Mouse (Mus musculus) midbrain, postnatal 0 days (tissue): ENCODE data around the gene Nsmce4a. TPM values are rescaled to one million over a fixed set of nuclear protein-coding genes. Genes with fewer than 3 reads are reported as not detected.

Experiments
- ATAC-seq: fragments of 200-750 bp; cut with Nextera tagmentation; 2 replicates; pipeline ENCODE4 v1.8.0; 2017; ENCODE audit warnings: moderate number of reproducible peaks, mild to moderate bottlenecking, moderate TSS enrichment, moderate library complexity; ENCODE audit not compliant: low FRiP score
- DNase-seq: peaks from one replicate; pipeline ENCODE4 v3.0.0-alpha.2; 2015; ENCODE audit warnings: low spot score
- H3K27ac ChIP-seq: fragments of 300-500 bp; sonication (generic); 2 replicates; pipeline ENCODE4 v1.5.1; 2014; ENCODE audit warnings: low read depth, mild to moderate bottlenecking, low read length, mixed read lengths
- H3K27me3 ChIP-seq: fragments of 300-500 bp; sonication (generic); 2 replicates; pipeline ENCODE4 v1.6.1; 2014; ENCODE audit warnings: low read length, control low read depth, mixed read lengths; ENCODE audit not compliant: insufficient read depth
- H3K36me3 ChIP-seq: fragments of 300-500 bp; sonication (generic); 2 replicates; pipeline ENCODE4 v1.6.1; 2014; ENCODE audit warnings: low read length, control low read depth, mixed read lengths; ENCODE audit not compliant: insufficient read depth
- H3K4me1 ChIP-seq: fragments of 300-500 bp; sonication (generic); 2 replicates; pipeline ENCODE4 v1.6.1; 2014; ENCODE audit warnings: mild to moderate bottlenecking, control low read depth, antibody characterized with exemption, low read length, mixed read lengths; ENCODE audit not compliant: insufficient read depth
- H3K4me2 ChIP-seq: fragments of 300-500 bp; sonication (generic); 2 replicates; pipeline ENCODE4 v1.6.1; 2014; ENCODE audit warnings: low read depth, mild to moderate bottlenecking, low read length, mixed read lengths; ENCODE audit not compliant: poor library complexity, severe bottlenecking
- H3K4me3 ChIP-seq: fragments of 300-500 bp; sonication (generic); 2 replicates; pipeline ENCODE4 v1.5.1; 2014; ENCODE audit warnings: low read depth, mild to moderate bottlenecking, low read length, moderate library complexity
- H3K9ac ChIP-seq: fragments of 300-500 bp; sonication (generic); replicated peaks from 2 replicates; pipeline ENCODE4 v1.6.1; 2014; ENCODE audit warnings: mild to moderate bottlenecking, low read length, moderate library complexity, mixed read lengths; ENCODE audit not compliant: poor library complexity, severe bottlenecking
- H3K9me3 ChIP-seq: fragments of 300-500 bp; sonication (generic); 2 replicates; pipeline ENCODE4 v1.6.1; 2016; ENCODE audit warnings: low read length, control low read depth
- CTCF ChIP-seq: IDR thresholded peaks from 2 replicates; pipeline ENCODE4 v1.5.1; 2016; ENCODE audit warnings: antibody characterized with exemption, mild to moderate bottlenecking
- WGBS: fragments of 180-500 bp; shearing (Covaris S2); extraction: QIAGEN DNeasy Blood & Tissue Kit; methylation state at CpG from one replicate; pipeline ENCODE4 v1.1.7; 2014; 5-methylcytosine and 5-hydroxymethylcytosine counted together
- polyA plus RNA-seq: library from polyadenylated mRNA; unstranded; fragments of >200 nt; fragmentation: Nextera tagmentation; extraction: Ambion mirVana; gene quantifications from 2 replicates; pipeline ENCODE4 v1.2.1, GENCODE M21; 2015
- total RNA-seq: library from RNA; depleted of rRNA; stranded (reverse); fragments of >200 nt; gene quantifications from 2 replicates; pipeline ENCODE4 v1.2.3, GENCODE M21; 2014

Gene Nsmce4a
- total and polyA plus RNA-seq, 2 experiments from 2014 or later: 38.7 to 67.7 TPM

- Histone ChIP-seq H3K36me3 (no peaks in the 10 kb centered on the region), H3K27ac (no peak overlapping the region), H3K27me3 (no peaks in the 10 kb centered on the region), H3K4me1 (no peaks in the 10 kb centered on the region), H3K4me2 (no peak overlapping the region), H3K4me3 (no peak overlapping the region), H3K9ac (no peak overlapping the region), H3K9me3 (no peaks in the 10 kb centered on the region)
- ATAC-seq (no peak), DNase-seq (no peak)
- WGBS: 96% methylated on average over 8 of the region's 8 CpGs
- TF ChIP-seq CTCF: no peak
Measured at GRCm38 (mm10) chr7:130523451-130523850, 49.5 kb downstream of the Nsmce4a start.

GRCm38 (mm10) chr7:130520812-130521422 is 52.0 kb downstream of the Nsmce4a start:
- no peak for ATAC-seq
- Histone ChIP-seq H3K36me3 (no peaks in the 10 kb centered on the region), H3K9ac (no peak overlapping the region), H3K4me1 (peaks cover 8% of the 10 kb centered on the region; the same call in 1 of the 2 replicates), H3K27ac (no peak overlapping the region), H3K4me2 (no peak overlapping the region), H3K9me3 (no peaks in the 10 kb centered on the region), H3K4me3 (no peak overlapping the region), H3K27me3 (no peaks in the 10 kb centered on the region)
- TF ChIP-seq CTCF: no peak
- 92% methylated on average over 14 of the region's 14 CpGs for WGBS
- no peak for DNase-seq

GRCm38 (mm10) chr7:130520049-130520425 is 52.9 kb downstream of the Nsmce4a start, which contains the start of gene Ate1:
Ate1 (minus strand) TSS chr7:130520369.
- H3K27ac ChIP-seq: peak within 1 kb of the TSS; percentile 99
- 17% methylated on average over 20 of the region's 20 CpGs for WGBS
- no peaks in the 10 kb centered on the region for H3K27me3 ChIP-seq
- no peak for DNase-seq
- ATAC-seq: no peak
- H3K4me1 ChIP-seq: peaks cover 8% of the 10 kb centered on the region; the same call in 1 of the 2 replicates
- H3K4me3 ChIP-seq: peak within 1 kb of the TSS; percentile 82
- no peaks in the 10 kb centered on the region for H3K9me3 ChIP-seq
- H3K9ac ChIP-seq: peak within 1 kb of the TSS; percentile 96
- no peak for TF ChIP-seq CTCF
- H3K36me3 ChIP-seq: no peaks in the 10 kb centered on the region
- H3K4me2 ChIP-seq: peak within 1 kb of the TSS; percentile 76

- peaks cover 8% of the 10 kb centered on the region; the same call in 1 of the 2 replicates for H3K4me1 ChIP-seq
- H3K36me3 ChIP-seq: no peaks in the 10 kb centered on the region
- ATAC-seq: peak; percentile 97
- no peaks in the 10 kb centered on the region for H3K9me3 ChIP-seq
- under 1% methylated on average over 82 of the region's 90 CpGs for WGBS
- DNase-seq: peak; percentile 99
- H3K4me2 ChIP-seq: peak overlapping the region; percentile 76
- peak overlapping the region; percentile 99 for H3K27ac ChIP-seq
- no peak; the same call in 1 of the 2 replicates for TF ChIP-seq CTCF
- no peaks in the 10 kb centered on the region for H3K27me3 ChIP-seq
- H3K9ac ChIP-seq: peak overlapping the region; percentile 96
- peak overlapping the region; percentile 82 for H3K4me3 ChIP-seq
Measured at GRCm38 (mm10) chr7:130519096-130520048, 53.5 kb downstream of the Nsmce4a start.

GRCm38 (mm10) chr7:130518213-130519095 is 54.5 kb downstream of the Nsmce4a start:
- WGBS: 39% methylated on average over 26 of the region's 26 CpGs
- no peak for ATAC-seq
- peak overlapping the region; percentile 76 for H3K4me2 ChIP-seq
- no peaks in the 10 kb centered on the region for H3K27me3 ChIP-seq
- H3K27ac ChIP-seq: peak overlapping the region; percentile 99
- H3K36me3 ChIP-seq: peaks cover 2% of the 10 kb centered on the region; the same call in 1 of the 2 replicates
- peaks cover 8% of the 10 kb centered on the region; the same call in 1 of the 2 replicates for H3K4me1 ChIP-seq
- H3K9me3 ChIP-seq: no peaks in the 10 kb centered on the region
- no peak for DNase-seq
- H3K4me3 ChIP-seq: peak overlapping the region; percentile 82
- TF ChIP-seq CTCF: no peak
- peak overlapping the region; percentile 96 for H3K9ac ChIP-seq
